Mouse (Mus musculus) sigmoid colon, adult 10 weeks (tissue): ENCODE measurements around the gene Cetn2. TPM values are rescaled to one million over a fixed set of nuclear protein-coding genes. Genes with fewer than 3 reads are reported as not detected.

Experiments used
- polyA plus RNA-seq: library from polyadenylated mRNA; stranded (reverse); fragments of 350-450 nt; fragmentation: Illumina TruSeq; extraction: RNeasy Lipid Tissue Mini Kit (QIAGEN cat#74804); gene quantifications from one replicate; pipeline ENCODE4 v1.2.3, GENCODE M21; 2014; ENCODE audit warnings: low read depth, low replicate concordance

Gene Cetn2
- polyA plus RNA-seq, result 105 TPM

DNA sequence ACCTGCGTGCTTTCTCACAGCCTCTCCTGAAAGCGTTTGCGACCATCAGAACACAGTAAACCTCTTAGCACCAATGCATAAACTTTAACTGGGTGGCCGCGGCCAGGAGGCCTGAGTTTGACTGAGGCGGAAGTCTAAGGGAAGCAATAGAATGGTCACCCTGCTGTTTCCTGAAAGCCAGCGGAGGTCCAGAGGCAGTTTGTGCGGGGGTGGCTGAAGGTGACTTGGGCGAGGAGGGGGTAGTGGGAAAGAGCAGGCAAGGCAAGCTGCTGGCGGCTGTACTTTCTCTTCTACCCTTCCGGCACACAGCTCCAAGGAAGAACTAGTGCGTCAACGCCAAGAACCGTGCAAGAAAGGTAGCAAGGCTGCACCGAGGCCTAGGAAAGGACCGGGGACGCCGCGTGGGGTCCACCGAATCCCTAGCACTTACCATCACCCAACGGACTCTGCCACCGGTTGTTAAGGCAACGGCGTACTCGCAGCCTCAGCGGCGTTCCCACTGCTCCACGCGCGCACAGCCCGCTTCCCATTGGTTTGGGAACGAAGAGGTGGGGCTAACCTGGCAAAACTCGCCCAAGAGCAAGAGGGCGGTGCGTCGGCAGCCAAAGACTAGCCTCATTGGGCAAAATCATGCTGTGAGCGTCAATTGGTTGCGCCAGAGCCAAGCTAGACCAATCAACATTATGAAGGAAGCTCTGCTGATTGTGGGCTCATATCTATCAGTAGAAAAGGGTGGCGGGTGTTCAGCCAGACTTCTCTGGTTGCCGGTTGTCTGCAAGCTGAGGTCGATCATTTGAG, at the start of gene Cetn2, which contains the start of gene Nsdhl:
Gene Cetn2, minus strand, starts transcription at position 528 of the 798 bp plus-strand sequence.
Gene Nsdhl, plus strand, starts transcription at position 674 of the 798 bp plus-strand sequence.

Other genes starting within 250 kb of the Cetn2 start
- not detected for gene Gabrq, start 93.2 kb downstream of the Cetn2 start, polyA plus RNA-seq
- 60.8 TPM for gene Nsdhl, start 146 bp upstream of the Cetn2 start, polyA plus RNA-seq
- 2.4 TPM for gene Zfp185, start 68.9 kb upstream of the Cetn2 start, polyA plus RNA-seq
- gene Pnma5, start 118.7 kb upstream of the Cetn2 start, polyA plus RNA-seq, result not detected
- not detected for gene Pnma3, start 146.4 kb upstream of the Cetn2 start, polyA plus RNA-seq
- gene Xlr4a, start 164.1 kb upstream of the Cetn2 start, polyA plus RNA-seq, result 6.8 TPM
- 36.3 TPM for gene Xlr3a, start 178.7 kb upstream of the Cetn2 start, polyA plus RNA-seq
- not detected for gene Gm14685, start 198.6 kb upstream of the Cetn2 start, polyA plus RNA-seq
- gene Xlr5b, start 230.4 kb upstream of the Cetn2 start, polyA plus RNA-seq, result not detected
- not detected for gene DXBay18, start 231.0 kb upstream of the Cetn2 start, polyA plus RNA-seq